Mouse (Mus musculus): Measurements from ENCODE around the gene Thsd4.

Thsd4 gene

GRCm38 (mm10) chr9:60521806-60522264, at the start of gene Thsd4:
Thsd4 (minus strand) TSS chr9:60522046.
- DNase-seq (ENCODE audit: low read depth, low spot score): peak; percentile 18

- no peak for DNase-seq (ENCODE audit: low read depth, low spot score)
Observed at GRCm38 (mm10) chr9:60571041-60571440, 49.2 kb upstream of the Thsd4 start.

- no peak for DNase-seq (ENCODE audit: low read depth, low spot score)
Observed at GRCm38 (mm10) chr9:60569366-60569765, 47.5 kb upstream of the Thsd4 start.

- no peak for DNase-seq (ENCODE audit: low read depth, low spot score)
Observed at GRCm38 (mm10) chr9:60563809-60564208, 42.0 kb upstream of the Thsd4 start.

GRCm38 (mm10) chr9:60562443-60563371, 40.9 kb upstream of the Thsd4 start:
- DNase-seq (ENCODE audit: low read depth, low spot score): no peak

GRCm38 (mm10) chr9:60561641-60562289, 39.9 kb upstream of the Thsd4 start:
- no peak for DNase-seq (ENCODE audit: low read depth, low spot score)

GRCm38 (mm10) chr9:60558507-60558906, 36.7 kb upstream of the Thsd4 start:
- DNase-seq (ENCODE audit: low read depth, low spot score): no peak

GRCm38 (mm10) chr9:60551238-60551637, 29.4 kb upstream of the Thsd4 start:
- no peak for DNase-seq (ENCODE audit: low read depth, low spot score)

GRCm38 (mm10) chr9:60548182-60548581, 26.3 kb upstream of the Thsd4 start:
- no peak for DNase-seq (ENCODE audit: low read depth, low spot score)

GRCm38 (mm10) chr9:60546169-60546568, 24.3 kb upstream of the Thsd4 start:
- no peak for DNase-seq (ENCODE audit: low read depth, low spot score)

- no peak for DNase-seq (ENCODE audit: low read depth, low spot score)
Observed at GRCm38 (mm10) chr9:60545361-60546096, 23.7 kb upstream of the Thsd4 start.

GRCm38 (mm10) chr9:60543422-60544015, 21.7 kb upstream of the Thsd4 start:
- no peak for DNase-seq (ENCODE audit: low read depth, low spot score)

GRCm38 (mm10) chr9:60530310-60530709, 8.5 kb upstream of the Thsd4 start:
- DNase-seq (ENCODE audit: low read depth, low spot score): no peak

- DNase-seq (ENCODE audit: low read depth, low spot score): no peak
Observed at GRCm38 (mm10) chr9:60529348-60530243, 7.8 kb upstream of the Thsd4 start.

GRCm38 (mm10) chr9:60528269-60528668, 6.4 kb upstream of the Thsd4 start:
- DNase-seq (ENCODE audit: low read depth, low spot score): no peak

GRCm38 (mm10) chr9:60527836-60528235, 6.0 kb upstream of the Thsd4 start:
- DNase-seq (ENCODE audit: low read depth, low spot score): no peak

GRCm38 (mm10) chr9:60527051-60527450, 5.2 kb upstream of the Thsd4 start:
- no peak for DNase-seq (ENCODE audit: low read depth, low spot score)

- DNase-seq (ENCODE audit: low read depth, low spot score): no peak
Observed at GRCm38 (mm10) chr9:60526195-60526594, 4.3 kb upstream of the Thsd4 start.

- DNase-seq (ENCODE audit: low read depth, low spot score): no peak
Observed at GRCm38 (mm10) chr9:60521143-60521542, 703 bp downstream of the Thsd4 start.

- DNase-seq (ENCODE audit: low read depth, low spot score): no peak
Observed at GRCm38 (mm10) chr9:60519601-60520000, 2.2 kb downstream of the Thsd4 start.

GRCm38 (mm10) chr9:60518216-60518615, 3.6 kb downstream of the Thsd4 start:
- no peak for DNase-seq (ENCODE audit: low read depth, low spot score)

Data from retina, adult 2 months (tissue).